Mouse (Mus musculus) liver, embryonic 14.5 days (tissue): ENCODE measurements around the gene Rdx. TPM values are rescaled to one million over a fixed set of nuclear protein-coding genes. Genes with fewer than 3 reads are reported as not detected.

Experiments used
- ATAC-seq: fragments of 200-750 bp; cut with Nextera tagmentation; 2 replicates; pipeline ENCODE4 v1.8.0; 2017; ENCODE audit warnings: moderate number of reproducible peaks, mild to moderate bottlenecking, moderate library complexity; ENCODE audit not compliant: insufficient read depth
- DNase-seq, 3 experiments: peaks; one replicate each; pipeline ENCODE4 v3.0.0-alpha.2; 2012 to 2013; ENCODE audit warnings: low read depth in 3 of 3, low spot score in 3 of 3
- H3K27ac ChIP-seq: fragments of 300-500 bp; sonication (generic); 2 replicates; pipeline ENCODE4 v1.5.1; 2014; ENCODE audit warnings: moderate library complexity, mild to moderate bottlenecking, control low read depth, inconsistent platforms
- H3K27me3 ChIP-seq: fragments of 300-500 bp; sonication (generic); 2 replicates; pipeline ENCODE4 v1.6.1; 2014; ENCODE audit warnings: mild to moderate bottlenecking, low read length, moderate library complexity; ENCODE audit not compliant: control insufficient read depth, insufficient read depth
- H3K36me3 ChIP-seq: fragments of 300-500 bp; sonication (generic); replicated peaks from 2 replicates; pipeline ENCODE4 v1.6.1; 2014; ENCODE audit warnings: low read depth; ENCODE audit not compliant: control insufficient read depth, insufficient read depth
- H3K4me1 ChIP-seq, 2 experiments: fragments of 200-500 bp in 1 of 2; fragments of 300-500 bp in 1 of 2; sonication (generic) in 1 of 2; replicated peaks; 2 replicates each; pipeline ENCODE4 v1.6.1; 2012 to 2014; ENCODE audit warnings: antibody characterized with exemption in 1 of 2, inconsistent platforms in 1 of 2, low read length in 1 of 2; ENCODE audit not compliant: control insufficient read depth in 2 of 2, insufficient read depth in 2 of 2
- H3K4me2 ChIP-seq: fragments of 300-500 bp; sonication (generic); 2 replicates; pipeline ENCODE4 v1.6.1; 2014; ENCODE audit warnings: low read depth, mild to moderate bottlenecking, control low read depth, moderate library complexity
- H3K4me3 ChIP-seq, 2 experiments: fragments of 200-500 bp in 1 of 2; fragments of 300-500 bp in 1 of 2; sonication (generic) in 1 of 2; 2 replicates each; pipeline ENCODE4 v1.5.1; 2012 to 2014; ENCODE audit warnings: low read depth in 2 of 2, low read length in 2 of 2, mild to moderate bottlenecking in 2 of 2, control low read depth in 1 of 2, inconsistent platforms in 1 of 2, moderate library complexity in 1 of 2; ENCODE audit not compliant: insufficient read depth in 1 of 2
- H3K9ac ChIP-seq: fragments of 300-500 bp; sonication (generic); replicated peaks from 2 replicates; pipeline ENCODE4 v1.6.1; 2014; ENCODE audit warnings: mild to moderate bottlenecking, control low read depth, moderate library complexity
- H3K9me3 ChIP-seq: fragments of 300-500 bp; sonication (generic); 2 replicates; pipeline ENCODE4 v1.6.1; 2016; ENCODE audit warnings: low read length, mixed read lengths; ENCODE audit not compliant: control insufficient read depth
- CTCF ChIP-seq: IDR thresholded peaks from 2 replicates; pipeline ENCODE4 v1.5.1; 2016; ENCODE audit warnings: antibody characterized with exemption, low read depth, control low read depth
- EP300 ChIP-seq: IDR thresholded peaks from 2 replicates; pipeline ENCODE4 v1.6.1; 2016; ENCODE audit warnings: antibody characterized with exemption, low read depth
- WGBS: fragments of 180-500 bp; shearing (Covaris S2); extraction: QIAGEN DNeasy Blood & Tissue Kit; methylation state at CpG from one replicate; pipeline ENCODE4 v1.1.7; 2014; ENCODE audit not compliant: insufficient replicate concordance; 5-methylcytosine and 5-hydroxymethylcytosine counted together
- polyA plus RNA-seq, 2 experiments: library from polyadenylated mRNA; depleted of rRNA in 1 of 2; stranded (reverse) in 1 of 2; unstranded in 1 of 2; fragments of >200 nt; fragmentation: Nextera tagmentation in 1 of 2; extraction: Ambion mirVana in 1 of 2; gene quantifications; 2 replicates each; pipeline versions ENCODE4 v1.2.1 to v1.2.3; 2012 to 2014

The Rdx gene
- polyA plus RNA-seq, 2 experiments: 28.0 to 69.6 TPM

DNA sequence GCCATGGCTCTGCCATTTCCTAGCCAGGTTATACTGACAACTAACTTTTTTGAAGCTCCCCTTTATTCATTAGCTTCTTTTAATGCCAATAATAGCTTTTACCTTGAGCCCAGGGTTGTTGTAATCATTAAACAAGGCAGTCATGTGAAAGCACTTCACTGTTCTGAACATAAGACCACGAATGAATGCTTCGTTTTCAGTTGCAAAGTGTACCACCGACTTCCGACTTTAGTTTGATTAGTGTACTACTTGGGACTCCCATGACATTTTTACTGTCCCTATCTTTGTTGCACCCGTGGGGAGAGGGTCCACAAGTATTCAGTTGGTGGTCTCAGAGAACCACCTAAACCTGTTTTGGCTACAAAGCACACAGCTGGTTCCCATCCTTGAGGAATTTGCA lies 287 bp upstream of the Rdx start:
- H3K27ac ChIP-seq: no peak overlapping the region; the same call in 1 of the 2 replicates
- peak overlapping the region; percentile 81; the same call in 1 of the 2 replicates for H3K9ac ChIP-seq
- ATAC-seq (no peak), DNase-seq (no peak)
- H3K4me1 ChIP-seq: peaks cover 13 to 18% of the 10 kb centered on the region in 2 experiments
- TF ChIP-seq EP300: no peak
- TF ChIP-seq CTCF: no peak
- peak overlapping the region in 1 of 2 experiments; percentile 72; a peak in 2 of 4 replicates for H3K4me3 ChIP-seq
- no peaks in the 10 kb centered on the region for H3K27me3 ChIP-seq
- H3K9me3 ChIP-seq: no peaks in the 10 kb centered on the region
- 31% methylated on average over 5 of the region's 5 CpGs for WGBS
- H3K4me2 ChIP-seq: peak overlapping the region; percentile 79
- no peaks in the 10 kb centered on the region for H3K36me3 ChIP-seq

DNA sequence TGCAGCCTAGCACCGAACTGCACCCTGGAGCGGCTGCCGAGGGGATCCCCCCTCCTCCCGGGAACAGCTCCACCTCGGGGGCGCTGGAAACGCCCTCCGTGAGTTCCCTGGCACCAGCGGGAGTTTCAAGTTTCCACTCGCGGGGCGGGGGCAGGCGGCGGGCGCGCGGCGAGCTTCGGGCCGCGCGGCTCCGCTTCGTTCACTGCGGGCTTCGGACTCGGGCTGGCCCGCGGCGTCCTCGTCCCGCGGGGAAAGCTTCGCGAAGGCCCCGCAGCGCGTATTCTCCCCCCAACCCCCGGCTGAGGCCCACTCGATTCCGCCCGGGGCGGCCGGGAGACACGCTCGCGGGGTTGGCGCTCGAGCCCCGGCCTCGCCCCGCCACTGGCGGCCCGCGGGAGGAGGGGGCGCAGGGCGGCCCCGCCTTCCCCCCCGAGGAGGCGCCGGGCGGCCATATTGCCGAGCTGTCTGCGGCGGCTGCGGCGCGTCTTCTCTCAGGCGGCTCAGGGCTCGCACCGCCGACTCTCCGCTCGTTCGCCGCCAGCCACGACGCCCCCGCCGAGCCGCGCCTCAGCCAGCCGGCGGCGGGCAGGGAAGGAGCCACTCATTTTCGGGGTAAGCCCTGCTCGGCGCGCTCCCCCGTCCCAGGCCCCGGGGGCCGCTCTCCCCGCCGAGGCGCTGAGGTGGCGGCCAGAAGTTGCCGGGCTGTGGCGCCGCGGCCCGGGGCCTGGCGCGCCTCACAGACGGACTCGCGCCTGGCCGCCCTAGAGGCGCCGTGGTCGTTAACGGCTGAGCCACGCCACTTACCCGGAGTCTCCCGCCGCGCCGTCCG lies 1.1 kb downstream of the Rdx start:
- Histone ChIP-seq H3K9ac (peak overlapping the region; percentile 81), H3K4me1 (peaks cover 13 to 20% of the 10 kb centered on the region in 2 experiments), H3K4me3 (peak overlapping the region; percentile 72 to 91), H3K4me2 (peak overlapping the region; percentile 79), H3K36me3 (no peaks in the 10 kb centered on the region), H3K9me3 (no peaks in the 10 kb centered on the region), H3K27me3 (no peaks in the 10 kb centered on the region), H3K27ac (peak overlapping the region; percentile 18)
- WGBS: 0% methylated on average over 96 of the region's 118 CpGs
- DNase-seq (peak in 2 of 3 experiments; percentile 44 to 47), ATAC-seq (peak; percentile 87)
- TF ChIP-seq EP300: no peak
- TF ChIP-seq CTCF: 0 out of 2 replicates have a peak, but pooled peaks have one; percentile 8

DNA sequence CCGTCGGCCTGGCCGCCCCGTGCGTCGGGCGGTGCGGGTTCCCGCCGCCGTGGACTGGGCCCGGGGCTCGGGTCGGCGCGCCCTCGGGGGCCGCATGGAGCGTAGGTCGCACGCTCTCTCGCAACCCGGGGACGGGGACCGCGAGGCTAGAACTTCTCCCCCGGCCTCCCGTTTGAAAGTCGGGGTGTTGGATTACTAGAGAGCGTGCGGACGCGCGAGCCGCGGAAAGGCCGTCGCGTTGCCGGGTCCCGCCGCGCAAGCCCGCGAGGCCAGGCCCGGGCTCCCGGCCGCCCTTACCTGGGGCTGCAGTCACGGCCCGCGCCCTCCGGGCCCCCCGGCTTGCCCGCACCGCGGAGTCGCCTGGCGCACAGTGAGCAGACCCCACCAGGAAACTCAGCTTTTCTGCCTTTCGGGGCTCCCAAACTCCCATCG lies 1.7 kb downstream of the Rdx start:
- peak; percentile 70 for ATAC-seq
- peak overlapping the region; percentile 81 for H3K9ac ChIP-seq
- peak overlapping the region; percentile 18 for H3K27ac ChIP-seq
- under 1% methylated on average over 50 of the region's 60 CpGs for WGBS
- H3K9me3 ChIP-seq: no peaks in the 10 kb centered on the region
- peak overlapping the region; percentile 72 to 91 for H3K4me3 ChIP-seq
- TF ChIP-seq EP300 (no peak), CTCF (no peak)
- DNase-seq: peak in 1 of 3 experiments; percentile 6
- peaks cover 13 to 20% of the 10 kb centered on the region in 2 experiments for H3K4me1 ChIP-seq
- no peaks in the 10 kb centered on the region for H3K27me3 ChIP-seq
- no peaks in the 10 kb centered on the region for H3K36me3 ChIP-seq
- H3K4me2 ChIP-seq: peak overlapping the region; percentile 79

- Histone ChIP-seq H3K27me3 (no peaks in the 10 kb centered on the region), H3K4me1 (peaks cover 13 to 20% of the 10 kb centered on the region in 2 experiments), H3K36me3 (no peaks in the 10 kb centered on the region), H3K27ac (no peak overlapping the region), H3K4me3 (peak overlapping the region; percentile 72 to 91), H3K9ac (peak overlapping the region; percentile 81), H3K4me2 (peak overlapping the region; percentile 79), H3K9me3 (no peaks in the 10 kb centered on the region)
- ATAC-seq (no peak), DNase-seq (peak in 1 of 3 experiments; percentile 14)
- WGBS: 0% methylated on average over 3 of the region's 3 CpGs
- TF ChIP-seq EP300 (no peak), CTCF (no peak)
Measured at GRCm38 (mm10) chr9:52049605-52050004, 2.6 kb downstream of the Rdx start.

DNA sequence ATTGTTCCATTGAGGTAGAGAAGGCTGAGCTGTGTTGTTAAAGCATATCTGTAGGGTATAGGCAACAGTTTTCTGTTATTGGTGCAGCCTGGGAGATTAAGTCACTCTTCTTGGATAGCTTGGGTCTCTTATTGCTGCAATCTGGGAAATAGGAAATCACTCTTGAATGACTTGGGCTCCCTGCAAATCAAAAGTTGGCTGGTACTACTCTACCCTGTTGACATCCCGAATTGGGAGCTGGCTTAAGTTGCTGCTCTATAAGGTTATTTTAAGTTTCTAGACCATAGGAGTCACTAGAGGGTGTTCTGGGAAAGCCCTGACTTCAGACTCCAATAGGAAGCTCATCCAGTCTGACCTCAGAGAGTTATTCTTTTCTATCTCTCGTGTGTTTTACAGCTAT lies 3.4 kb downstream of the Rdx start:
- no peaks in the 10 kb centered on the region for H3K9me3 ChIP-seq
- WGBS: 34% methylated on average over 2 of the region's 2 CpGs
- DNase-seq: no peak
- no peak overlapping the region; the same call in 1 of the 2 replicates for H3K9ac ChIP-seq
- no peaks in the 10 kb centered on the region for H3K36me3 ChIP-seq
- peaks cover 13 to 23% of the 10 kb centered on the region in 2 experiments for H3K4me1 ChIP-seq
- H3K4me2 ChIP-seq: peak overlapping the region; percentile 79
- peak overlapping the region in 1 of 2 experiments; percentile 72; a peak in 2 of 4 replicates for H3K4me3 ChIP-seq
- no peak for ATAC-seq
- no peaks in the 10 kb centered on the region for H3K27me3 ChIP-seq
- H3K27ac ChIP-seq: no peak overlapping the region
- TF ChIP-seq EP300 (no peak), CTCF (no peak)
